Mouse (Mus musculus): ENCODE data around the gene Ndufv2.

DNA sequence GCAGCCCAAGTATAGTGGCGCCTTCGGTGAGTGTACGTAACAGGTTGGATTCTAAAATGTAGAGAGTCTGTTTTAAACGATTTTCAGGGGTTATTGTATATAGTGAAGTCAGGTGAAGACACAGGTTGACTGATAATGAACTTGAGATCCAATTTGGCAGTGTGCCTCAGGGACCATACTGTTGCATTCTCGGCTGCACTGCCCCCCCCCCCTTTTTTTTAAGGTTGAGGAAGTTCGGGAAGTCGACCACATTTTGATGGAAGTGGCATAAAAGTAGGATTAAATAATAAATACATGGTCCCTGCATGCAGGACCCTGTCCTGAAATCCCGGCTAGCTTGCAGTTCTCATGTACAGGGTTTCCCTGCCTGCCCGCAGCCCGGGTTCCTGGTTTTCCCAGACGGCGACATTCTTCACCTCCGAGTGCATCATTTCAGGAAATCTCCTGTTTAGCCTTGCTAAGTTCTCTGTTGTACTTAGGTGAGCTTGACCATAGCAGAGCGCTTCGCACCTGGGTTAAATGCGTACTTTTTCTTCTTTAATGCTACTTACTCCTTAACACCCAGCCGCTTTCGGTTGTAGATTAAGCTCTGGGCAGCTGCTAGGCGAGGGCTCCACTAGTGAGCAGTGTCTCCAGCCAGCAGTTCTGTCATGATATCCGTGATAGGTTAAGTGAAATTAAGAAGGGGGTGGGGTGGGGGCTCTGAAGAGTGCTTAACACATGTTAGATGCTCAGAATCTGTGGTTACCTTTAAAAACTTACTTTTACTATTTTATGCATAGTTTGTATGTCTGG is 22.7 kb upstream of the Ndufv2 start:
- TF ChIP-seq GATA1 (IDR thresholded peaks at IDR 0.05; ENCODE audit: low read length) = no peak
- TF ChIP-seq TAL1 (IDR thresholded peaks at IDR 0.05; ENCODE audit: low read length) = no peak

Measured in erythroblast, embryonic 14.5 days (primary cell).